Mouse (Mus musculus) erythroblast, embryonic 14.5 days (primary cell): ENCODE data around the gene Isl2.

Experiments
- GATA1 ChIP-seq: IDR thresholded peaks from 2 replicates; pipeline ENCODE4 v1.6.1; 2012; ENCODE audit warnings: low read length, inconsistent platforms, mixed read lengths
- TAL1 ChIP-seq: IDR thresholded peaks from 3 replicates; pipeline ENCODE4 v1.6.1; 2012; ENCODE audit warnings: low read length, inconsistent platforms, mixed read lengths

GRCm38 (mm10) chr9:55586141-55586540, 47.7 kb downstream of the Isl2 start:
- TF ChIP-seq GATA1 (no peak), TAL1 (no peak)
